Mouse (Mus musculus): ENCODE data around the gene Agbl4. TPM values are rescaled to one million over a fixed set of nuclear protein-coding genes. Genes with fewer than 3 reads are reported as not detected.

The Agbl4 gene
- polyA plus RNA-seq, 1 experiment from 2014 or later, result not detected

DNA sequence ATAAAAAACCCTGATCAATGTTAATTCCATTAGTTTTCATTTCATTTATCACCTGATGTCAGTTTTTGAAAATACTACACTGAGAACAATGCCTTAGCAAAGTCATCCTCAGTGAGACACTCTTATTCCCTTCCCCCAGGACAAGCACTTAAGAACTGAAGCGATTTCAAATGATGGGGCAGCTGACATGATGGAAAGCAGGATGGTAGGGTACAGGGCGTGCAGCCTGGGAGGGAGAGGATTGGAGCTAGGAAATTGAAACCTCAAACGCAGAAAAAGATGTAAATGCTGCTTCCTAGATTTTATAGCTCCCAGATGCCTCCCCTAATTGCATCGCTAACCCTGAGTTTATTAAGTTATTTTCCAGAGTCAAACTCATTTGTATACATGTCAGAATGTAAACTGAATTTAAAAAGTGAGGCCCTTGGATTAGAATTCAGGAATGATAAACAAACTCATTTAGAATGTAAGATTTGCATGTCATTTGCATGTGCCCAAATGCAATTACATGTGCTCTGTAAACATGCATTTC, 959.2 kb downstream of the Agbl4 start:
- 63% methylated on average over 4 of the region's 4 CpGs for WGBS (ENCODE audit: missing documents)
- Histone ChIP-seq H3K4me3 (ENCODE audit: inconsistent target) (no peak overlapping the region), H3K27ac (no peak overlapping the region), H3K36me3 (ENCODE audit: inconsistent target) (no peaks in the 10 kb centered on the region), H3K79me2 (ENCODE audit: inconsistent target) (no peaks in the 10 kb centered on the region)

DNA sequence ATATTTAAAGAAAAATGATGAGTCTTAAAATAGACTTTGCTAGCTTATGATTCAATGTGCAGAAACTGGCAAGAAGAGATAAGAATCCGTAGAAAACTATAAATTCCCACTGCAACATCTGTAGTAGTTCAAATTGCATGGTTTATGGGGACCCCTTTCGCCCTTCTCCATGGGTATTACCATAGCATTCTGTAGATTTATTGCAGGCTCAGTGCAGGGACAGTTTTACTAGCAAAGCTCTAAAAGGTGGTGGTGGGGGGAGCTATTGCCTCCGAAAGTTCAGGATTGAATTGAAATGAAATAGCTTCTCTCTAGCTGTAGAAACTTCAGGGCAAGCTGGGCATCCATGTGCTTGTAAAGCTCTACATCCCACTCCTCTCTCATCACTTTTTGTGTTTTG, 959.7 kb downstream of the Agbl4 start:
- Histone ChIP-seq H3K4me3 (ENCODE audit: inconsistent target) (no peak overlapping the region), H3K27ac (no peak overlapping the region), H3K79me2 (ENCODE audit: inconsistent target) (no peaks in the 10 kb centered on the region), H3K36me3 (ENCODE audit: inconsistent target) (no peaks in the 10 kb centered on the region)
- 80% methylated on average over 3 of the region's 3 CpGs for WGBS (ENCODE audit: missing documents)

DNA sequence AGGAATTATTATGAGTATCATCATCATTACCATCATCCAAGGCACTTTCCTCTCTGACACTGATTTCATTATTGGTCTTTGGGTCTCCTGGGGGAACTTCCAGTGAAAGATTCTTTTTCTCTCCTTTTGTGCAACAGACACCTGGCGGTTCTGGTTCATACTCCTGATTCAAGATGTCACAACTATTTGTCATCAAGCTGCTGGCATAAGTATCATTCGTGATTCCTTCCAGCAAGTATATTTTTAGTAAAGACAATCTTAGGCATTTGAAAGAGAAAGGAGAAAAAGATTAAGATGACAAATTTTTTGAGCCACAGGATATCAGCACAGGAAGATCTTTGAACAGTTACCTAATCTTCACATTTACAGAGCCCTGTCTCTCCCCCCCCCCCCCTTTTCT, 966.7 kb downstream of the Agbl4 start:
- H3K27ac ChIP-seq, result no peak overlapping the region
- no peak overlapping the region for H3K4me3 ChIP-seq (ENCODE audit: inconsistent target)
- WGBS (ENCODE audit: missing documents), result 97% methylated on average over 2 of the region's 2 CpGs
- H3K79me2 ChIP-seq (ENCODE audit: inconsistent target), result no peaks in the 10 kb centered on the region
- H3K36me3 ChIP-seq (ENCODE audit: inconsistent target), result no peaks in the 10 kb centered on the region

DNA sequence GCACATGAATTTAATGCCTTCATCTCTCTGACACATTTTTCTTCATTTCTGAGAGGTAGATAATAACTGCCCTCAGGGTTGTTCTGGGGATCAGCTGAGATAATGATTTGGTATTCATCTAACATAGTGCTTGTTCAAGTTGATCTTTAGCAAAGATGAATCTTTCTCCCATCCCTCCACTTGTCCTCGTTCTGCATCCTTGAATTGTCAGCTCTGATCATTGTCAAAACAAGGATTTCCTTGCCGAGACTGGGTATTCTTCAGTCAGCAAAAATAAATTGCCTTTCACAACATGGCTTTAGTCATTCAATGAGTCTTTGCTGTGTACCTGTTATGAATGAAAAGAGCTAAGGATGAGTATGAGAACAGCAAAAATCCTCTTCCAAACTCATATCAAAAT, 970.3 kb downstream of the Agbl4 start:
- Histone ChIP-seq H3K36me3 (ENCODE audit: inconsistent target) (no peaks in the 10 kb centered on the region), H3K79me2 (ENCODE audit: inconsistent target) (no peaks in the 10 kb centered on the region), H3K27ac (no peak overlapping the region), H3K4me3 (ENCODE audit: inconsistent target) (no peak overlapping the region)
- WGBS (ENCODE audit: missing documents), result 60% methylated on average over 2 of the region's 2 CpGs

DNA sequence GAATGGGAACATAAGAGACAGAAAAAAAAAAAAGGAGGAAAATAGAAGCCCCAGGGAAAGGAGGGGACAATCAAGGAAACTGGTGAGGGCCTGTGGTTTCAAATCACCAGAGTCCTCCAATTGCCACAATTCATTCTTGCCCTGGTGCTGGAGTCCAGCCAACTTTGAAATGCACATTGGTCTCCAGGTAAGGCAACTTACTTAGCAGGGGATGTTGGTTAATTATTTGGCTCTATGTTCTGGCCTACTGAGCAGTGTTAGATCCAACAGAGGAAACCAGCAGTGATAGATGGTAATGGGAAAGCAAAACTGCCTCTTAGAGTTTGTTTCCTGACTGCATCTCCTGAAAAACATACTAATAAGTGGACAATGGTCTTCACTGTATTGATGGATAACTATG, 979.7 kb downstream of the Agbl4 start:
- H3K79me2 ChIP-seq (ENCODE audit: inconsistent target), result no peaks in the 10 kb centered on the region
- no peaks in the 10 kb centered on the region for H3K36me3 ChIP-seq (ENCODE audit: inconsistent target)
- no peak overlapping the region for H3K4me3 ChIP-seq (ENCODE audit: inconsistent target)
- H3K27ac ChIP-seq, result no peak overlapping the region

DNA sequence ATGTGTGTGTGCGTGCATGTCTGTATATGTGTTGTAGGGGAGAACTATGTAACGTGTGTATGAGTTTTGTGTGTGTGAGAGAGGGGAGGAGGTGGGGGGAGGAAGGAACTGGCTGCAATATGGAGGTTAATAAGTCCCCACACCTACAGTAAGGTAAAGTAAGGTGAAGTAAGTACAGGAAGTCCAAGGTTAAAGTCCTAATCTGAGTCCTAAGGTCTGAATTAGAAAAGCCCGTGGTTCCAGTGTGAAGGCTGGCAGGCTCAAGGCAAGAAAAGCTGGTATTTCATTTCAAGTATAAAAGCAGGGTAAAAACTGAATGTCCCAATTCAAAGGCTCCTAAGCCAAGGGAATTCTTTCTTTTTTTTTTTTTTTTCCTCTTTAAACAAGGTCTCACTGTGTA, 980.6 kb downstream of the Agbl4 start:
- H3K36me3 ChIP-seq (ENCODE audit: inconsistent target), result no peaks in the 10 kb centered on the region
- no peaks in the 10 kb centered on the region for H3K79me2 ChIP-seq (ENCODE audit: inconsistent target)
- no peak overlapping the region for H3K27ac ChIP-seq
- H3K4me3 ChIP-seq (ENCODE audit: inconsistent target), result no peak overlapping the region
- WGBS (ENCODE audit: missing documents), result 80% methylated on average over 3 of the region's 3 CpGs

DNA sequence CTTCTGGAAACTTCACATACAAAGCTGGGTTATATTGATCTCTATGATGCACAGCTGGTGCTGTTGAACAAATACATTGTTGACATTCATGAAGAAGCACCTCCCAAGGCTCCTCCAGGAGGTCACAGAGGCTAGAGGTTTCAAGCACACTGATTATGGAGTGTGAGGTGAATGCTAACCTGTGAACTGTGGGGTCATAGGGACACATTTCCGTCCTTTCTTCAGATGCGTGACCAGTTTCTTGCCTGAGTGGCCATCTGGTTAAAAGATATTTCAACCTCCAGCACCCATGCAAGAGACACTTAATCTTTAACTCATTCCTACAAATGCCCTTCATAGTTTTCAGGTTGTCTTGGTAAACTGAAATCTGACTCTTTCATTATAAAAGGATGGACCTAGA, 985.6 kb downstream of the Agbl4 start:
- 94% methylated on average over 2 of the region's 2 CpGs for WGBS (ENCODE audit: missing documents)
- no peaks in the 10 kb centered on the region for H3K79me2 ChIP-seq (ENCODE audit: inconsistent target)
- no peaks in the 10 kb centered on the region for H3K36me3 ChIP-seq (ENCODE audit: inconsistent target)

DNA sequence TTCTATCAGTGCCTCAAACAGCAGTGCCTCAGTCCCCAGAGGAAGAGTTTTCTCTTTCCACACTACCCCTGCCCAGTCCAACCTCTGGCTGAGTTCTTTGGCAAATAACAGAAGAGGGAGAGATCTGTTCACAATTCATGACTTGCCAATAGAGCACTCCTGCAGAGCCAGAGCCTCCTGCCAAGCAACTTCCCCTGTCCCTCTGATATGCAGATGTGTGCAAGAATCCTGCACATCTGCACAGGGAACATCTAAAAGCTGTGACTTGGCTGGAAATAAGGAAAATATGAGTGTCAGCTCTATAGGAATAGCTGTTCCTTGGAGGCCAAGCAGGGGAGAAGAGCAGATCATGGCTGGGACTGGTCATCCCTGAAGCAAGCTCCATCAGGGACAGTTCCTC, 993.3 kb downstream of the Agbl4 start:
- Histone ChIP-seq H3K4me3 (ENCODE audit: inconsistent target) (no peak overlapping the region), H3K36me3 (ENCODE audit: inconsistent target) (no peaks in the 10 kb centered on the region), H3K79me2 (ENCODE audit: inconsistent target) (no peaks in the 10 kb centered on the region)

More for the DNA sequence above, 985.6 kb downstream of the Agbl4 start:
- Histone ChIP-seq H3K27ac (no peak overlapping the region), H3K4me3 (ENCODE audit: inconsistent target) (no peak overlapping the region)

DNA sequence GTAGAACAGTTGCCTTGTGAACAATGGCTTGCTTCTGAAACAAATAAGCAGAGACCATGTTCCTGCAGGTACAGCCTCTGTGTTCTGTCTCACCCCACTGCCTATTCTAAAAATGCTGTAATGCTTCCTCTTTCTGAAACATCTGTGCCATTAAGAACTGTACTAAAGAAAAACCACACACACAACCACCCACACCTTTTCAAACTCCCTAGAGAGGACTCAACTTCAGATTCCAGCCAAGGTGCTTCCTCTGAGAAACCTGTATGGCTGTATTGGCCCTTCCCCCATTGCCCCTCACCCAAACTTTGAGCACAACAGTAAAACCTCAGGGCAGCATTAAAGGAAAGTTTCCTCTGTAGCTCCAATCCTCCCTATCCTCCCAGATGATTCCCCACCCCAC, 1002.3 kb downstream of the Agbl4 start:
- Histone ChIP-seq H3K27ac (no peak overlapping the region), H3K4me3 (ENCODE audit: inconsistent target) (no peak overlapping the region)

More for the DNA sequence above, 993.3 kb downstream of the Agbl4 start:
- H3K27ac ChIP-seq, result no peak overlapping the region

DNA sequence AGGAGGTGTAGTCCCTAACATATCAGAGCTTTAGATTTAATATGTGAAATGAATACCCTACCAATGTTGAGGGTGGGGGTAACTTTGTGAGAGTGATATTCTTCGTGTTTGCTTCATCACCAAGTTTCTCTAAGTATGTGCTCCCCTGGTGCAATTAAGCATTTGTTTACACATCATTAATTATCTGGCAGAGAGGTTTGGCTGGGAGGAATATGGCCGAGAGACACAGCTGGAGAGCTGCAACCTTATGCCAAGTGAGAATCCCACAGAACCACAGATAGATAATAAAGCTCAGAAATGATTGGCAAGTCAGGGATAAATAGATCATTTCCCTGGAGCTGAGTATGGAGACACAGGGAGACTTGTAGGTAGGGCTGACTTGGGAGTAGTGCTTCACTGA, 1003.2 kb downstream of the Agbl4 start:
- Histone ChIP-seq H3K36me3 (ENCODE audit: inconsistent target) (no peaks in the 10 kb centered on the region), H3K4me3 (ENCODE audit: inconsistent target) (no peak overlapping the region), H3K79me2 (ENCODE audit: inconsistent target) (no peaks in the 10 kb centered on the region), H3K27ac (no peak overlapping the region)
- WGBS (ENCODE audit: missing documents), result 83% methylated on average over 2 of the region's 2 CpGs

More for the DNA sequence above, 1002.3 kb downstream of the Agbl4 start:
- Histone ChIP-seq H3K36me3 (ENCODE audit: inconsistent target) (no peaks in the 10 kb centered on the region), H3K79me2 (ENCODE audit: inconsistent target) (no peaks in the 10 kb centered on the region)

DNA sequence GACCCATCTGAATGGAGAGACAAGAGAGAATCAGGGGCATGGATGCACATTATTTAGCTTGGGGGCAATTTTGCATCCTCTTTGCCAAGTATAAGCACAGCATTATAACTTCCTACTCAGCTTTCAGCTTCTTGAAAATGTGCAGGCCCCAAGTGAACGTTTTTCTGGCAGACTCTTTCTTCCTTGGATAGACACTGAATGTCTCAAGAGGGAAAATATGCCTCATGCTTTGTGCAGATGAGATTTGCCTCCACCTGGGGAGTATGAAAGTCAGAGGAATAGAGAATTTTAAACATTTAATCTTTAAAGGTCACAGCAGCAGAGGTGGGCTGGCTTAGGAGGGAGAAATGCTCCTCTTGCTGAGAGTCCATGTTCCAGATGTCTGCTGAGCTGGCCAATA, 1005.8 kb downstream of the Agbl4 start:
- no peak overlapping the region for H3K4me3 ChIP-seq (ENCODE audit: inconsistent target)
- no peaks in the 10 kb centered on the region for H3K36me3 ChIP-seq (ENCODE audit: inconsistent target)
- no peak overlapping the region for H3K27ac ChIP-seq
- WGBS (ENCODE audit: missing documents), result 45% methylated on average over 1 of the region's 1 CpGs
- H3K79me2 ChIP-seq (ENCODE audit: inconsistent target), result no peaks in the 10 kb centered on the region

DNA sequence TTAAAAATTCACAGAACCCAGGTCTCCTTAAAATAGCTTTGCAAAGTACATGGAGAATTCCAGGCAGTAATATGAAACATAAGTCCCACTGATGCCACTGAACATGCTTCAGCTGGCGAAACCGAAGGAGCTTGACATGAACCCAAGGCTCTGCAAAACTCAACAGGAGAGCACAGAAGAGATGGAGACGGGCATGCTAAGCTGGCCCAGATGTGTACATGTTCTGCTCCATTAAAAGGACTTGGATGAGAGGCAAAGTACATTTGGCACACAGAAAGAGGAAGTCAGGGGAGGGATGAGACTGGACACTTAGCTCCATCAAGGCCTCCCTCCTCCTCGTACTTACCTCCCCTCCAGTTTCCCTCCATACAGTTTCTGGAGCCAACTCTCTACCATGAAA, 1013.3 kb downstream of the Agbl4 start:
- no peaks in the 10 kb centered on the region for H3K79me2 ChIP-seq (ENCODE audit: inconsistent target)
- H3K27ac ChIP-seq, result no peak overlapping the region
- H3K4me3 ChIP-seq (ENCODE audit: inconsistent target), result no peak overlapping the region
- H3K36me3 ChIP-seq (ENCODE audit: inconsistent target), result no peaks in the 10 kb centered on the region
- 83% methylated on average over 4 of the region's 4 CpGs for WGBS (ENCODE audit: missing documents)

DNA sequence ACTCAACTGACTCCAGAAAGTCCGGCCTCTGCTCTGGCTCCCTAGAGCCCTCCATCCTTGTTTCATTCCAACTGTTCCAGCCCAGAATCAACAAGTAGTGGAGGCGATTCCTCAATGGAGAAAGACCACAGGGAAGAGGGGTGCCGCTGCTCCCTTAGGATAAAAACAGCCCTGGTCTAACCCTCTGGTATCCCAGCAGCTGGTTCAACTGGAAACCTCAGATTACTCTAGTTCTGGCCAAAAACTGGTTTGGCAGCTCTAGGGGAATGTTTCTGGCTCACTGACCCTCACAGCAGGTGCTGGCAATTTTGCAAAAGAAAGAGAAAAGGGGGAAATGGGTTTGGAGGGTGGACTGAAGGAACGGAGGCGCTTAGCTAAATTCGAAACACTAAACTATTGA, 1016.9 kb downstream of the Agbl4 start:
- Histone ChIP-seq H3K36me3 (ENCODE audit: inconsistent target) (no peaks in the 10 kb centered on the region), H3K4me3 (ENCODE audit: inconsistent target) (no peak overlapping the region), H3K79me2 (ENCODE audit: inconsistent target) (no peaks in the 10 kb centered on the region), H3K27ac (no peak overlapping the region)
- WGBS (ENCODE audit: missing documents), result 10% methylated on average over 6 of the region's 6 CpGs

DNA sequence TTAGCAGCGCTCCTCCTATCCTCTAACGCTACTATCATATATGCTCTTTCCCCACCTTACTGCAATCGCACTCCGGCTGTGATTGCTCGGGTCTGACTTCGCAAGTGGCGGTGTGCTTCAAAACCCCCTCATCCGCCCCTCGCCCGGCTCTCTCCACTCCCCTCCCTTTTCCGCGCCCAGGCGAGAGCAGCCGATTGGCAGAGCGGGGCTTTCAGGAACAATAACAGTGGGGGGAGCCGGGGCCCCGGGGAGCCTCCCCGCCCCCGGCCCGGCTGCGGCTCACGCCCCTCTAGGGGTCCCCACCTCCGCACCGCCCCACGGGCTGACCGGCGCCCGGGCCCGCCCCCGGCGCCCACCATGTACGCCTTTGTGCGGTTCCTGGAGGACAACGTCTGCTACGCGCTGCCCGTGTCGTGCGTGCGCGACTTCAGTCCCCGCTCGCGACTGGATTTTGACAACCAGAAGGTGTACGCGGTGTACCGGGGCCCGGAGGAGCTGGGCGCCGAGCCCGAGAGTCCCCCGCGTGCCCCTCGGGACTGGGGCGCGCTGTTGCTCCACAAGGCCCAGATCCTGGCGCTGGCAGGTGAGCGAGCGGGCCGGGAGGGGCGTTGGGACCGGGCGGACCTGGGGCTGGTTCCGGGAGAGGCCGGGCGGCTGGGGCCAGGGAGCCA, 1017.5 kb downstream of the Agbl4 start, which contains the start of gene Bend5:
Gene Bend5 (plus strand): TSS at position 189 of the 671 bp plus-strand sequence.
- Histone ChIP-seq H3K36me3 (ENCODE audit: inconsistent target) (no peaks in the 10 kb centered on the region), H3K4me3 (ENCODE audit: inconsistent target) (no peak within 1 kb of the TSS), H3K79me2 (ENCODE audit: inconsistent target) (no peaks in the 10 kb centered on the region), H3K27ac (no peak within 1 kb of the TSS)
- under 1% methylated on average over 61 of the region's 66 CpGs for WGBS (ENCODE audit: missing documents)

DNA sequence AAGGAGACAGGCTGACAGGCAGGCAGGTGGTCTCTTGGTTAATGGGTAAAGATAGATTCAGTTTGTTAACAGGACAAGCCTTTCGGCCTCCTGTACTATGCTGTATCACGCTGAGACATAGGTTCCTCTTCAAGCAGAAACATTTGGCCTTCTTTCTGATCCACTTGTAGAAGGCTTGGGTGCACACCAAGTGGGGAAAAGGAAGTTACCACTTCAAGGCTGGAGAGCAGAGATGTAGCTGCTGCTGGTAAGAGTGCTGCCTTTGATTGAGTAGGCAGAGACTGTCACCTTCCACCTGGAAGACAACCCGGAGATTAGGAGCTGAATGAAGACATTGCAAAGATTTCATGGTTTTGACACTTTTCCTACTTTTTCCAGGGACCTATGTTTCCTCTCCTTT, 1018.7 kb downstream of the Agbl4 start:
- no peak overlapping the region for H3K4me3 ChIP-seq (ENCODE audit: inconsistent target)
- no peak overlapping the region for H3K27ac ChIP-seq
- 4% methylated on average over 3 of the region's 3 CpGs for WGBS (ENCODE audit: missing documents)
- H3K36me3 ChIP-seq (ENCODE audit: inconsistent target), result no peaks in the 10 kb centered on the region
- no peaks in the 10 kb centered on the region for H3K79me2 ChIP-seq (ENCODE audit: inconsistent target)

DNA sequence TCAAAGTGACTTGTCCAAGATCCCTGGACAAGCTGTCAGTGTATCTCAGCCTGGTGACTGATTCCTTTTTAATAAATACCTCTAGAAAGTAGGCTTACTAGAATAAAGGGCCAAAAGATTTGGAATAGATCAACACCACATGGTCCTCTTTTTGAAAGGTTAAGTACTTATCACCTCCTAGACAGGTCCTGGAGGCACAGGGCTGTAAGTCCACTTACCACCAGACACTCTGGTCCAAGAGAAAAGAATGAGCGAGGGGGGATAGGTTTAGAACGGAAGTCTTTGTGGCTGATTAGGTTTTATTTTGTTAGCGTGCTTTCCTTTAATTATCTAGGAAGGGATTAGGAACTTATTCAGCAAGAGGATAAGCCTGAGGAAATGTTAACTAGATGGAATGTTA, 1019.1 kb downstream of the Agbl4 start:
- Histone ChIP-seq H3K36me3 (ENCODE audit: inconsistent target) (no peaks in the 10 kb centered on the region), H3K27ac (no peak overlapping the region), H3K79me2 (ENCODE audit: inconsistent target) (no peaks in the 10 kb centered on the region), H3K4me3 (ENCODE audit: inconsistent target) (no peak overlapping the region)
- 95% methylated on average over 3 of the region's 3 CpGs for WGBS (ENCODE audit: missing documents)

Measured in macrophage (primary cell).